Mouse (Mus musculus) MEL (cell line): ENCODE data around the gene Tmem230. TPM values are rescaled to one million over a fixed set of nuclear protein-coding genes. Genes with fewer than 3 reads are reported as not detected.

ENCODE experiments used
- DNase-seq: peaks from one replicate; pipeline ENCODE4 v3.0.0; 2011; ENCODE audit warnings: low read depth, low spot score
- H3K27ac ChIP-seq: 2 replicates; pipeline ENCODE4 v1.5.1; 2012; ENCODE audit warnings: low read depth, mild to moderate bottlenecking, control low read depth, low read length, moderate library complexity; ENCODE audit not compliant: control insufficient read depth
- H3K27me3 ChIP-seq, 2 experiments: fragments of 150-350 bp in 1 of 2; sonication (generic) in 1 of 2; 2 replicates each; pipeline ENCODE4 v1.6.1; 2012; ENCODE audit warnings: low read length in 2 of 2, mild to moderate bottlenecking in 2 of 2, improper control_type of control experiment in 1 of 2, moderate library complexity in 1 of 2; ENCODE audit not compliant: insufficient read depth in 2 of 2, control insufficient read depth in 1 of 2
- H3K36me3 ChIP-seq, 2 experiments: 2 replicates each; pipeline ENCODE4 v1.6.1; 2012 to 2014; ENCODE audit warnings: low read length in 2 of 2, improper control_type of control experiment in 1 of 2, inconsistent platforms in 1 of 2, mild to moderate bottlenecking in 1 of 2; ENCODE audit not compliant: insufficient read depth in 2 of 2, control insufficient read depth in 1 of 2
- H3K4me1 ChIP-seq, 2 experiments: fragments of 150-350 bp in 1 of 2; sonication (generic) in 1 of 2; 2 replicates each; pipeline ENCODE4 v1.6.1; 2012; ENCODE audit warnings: low read length in 2 of 2, improper control_type of control experiment in 1 of 2, mild to moderate bottlenecking in 1 of 2; ENCODE audit not compliant: insufficient read depth in 2 of 2, control insufficient read depth in 1 of 2
- H3K4me3 ChIP-seq, 2 experiments: fragments of 150-350 bp in 1 of 2; sonication (generic) in 1 of 2; 2 replicates each; pipeline ENCODE4 v1.5.1; 2012; ENCODE audit warnings: low read depth in 2 of 2, low read length in 2 of 2, mild to moderate bottlenecking in 2 of 2, moderate library complexity in 2 of 2, control low read depth in 1 of 2, improper control_type of control experiment in 1 of 2; ENCODE audit not compliant: control insufficient read depth in 1 of 2, insufficient read depth in 1 of 2
- H3K79me2 ChIP-seq: 2 replicates; pipeline ENCODE4 v1.6.1; 2012; ENCODE audit warnings: mild to moderate bottlenecking, low read length, moderate library complexity; ENCODE audit not compliant: control insufficient read depth, poor library complexity, insufficient read depth
- H3K9ac ChIP-seq: 2 replicates; pipeline ENCODE4 v1.6.1; 2012; ENCODE audit warnings: low read depth, mild to moderate bottlenecking, control low read depth, low read length, moderate library complexity; ENCODE audit not compliant: control insufficient read depth, poor library complexity, severe bottlenecking
- H3K9me3 ChIP-seq: fragments of 150-350 bp; sonication (generic); replicated peaks from 2 replicates; pipeline ENCODE4 v1.6.1; 2012; ENCODE audit warnings: mild to moderate bottlenecking, low read length, improper control_type of control experiment, moderate library complexity; ENCODE audit not compliant: insufficient read depth
- CHD2 ChIP-seq: IDR thresholded peaks from 2 replicates; pipeline ENCODE4 v1.6.1; 2011; ENCODE audit warnings: low read length, improper control_type of control experiment
- E2F4 ChIP-seq: IDR thresholded peaks from 2 replicates; pipeline ENCODE4 v1.6.1; 2011; ENCODE audit warnings: low read depth, low read length, improper control_type of control experiment, borderline replicate concordance
- ELF1 ChIP-seq: IDR thresholded peaks from 2 replicates; pipeline ENCODE4 v1.6.1; 2014; ENCODE audit warnings: low read depth, mild to moderate bottlenecking, inconsistent platforms, low read length, improper control_type of control experiment, moderate library complexity
- EP300 ChIP-seq, 2 experiments: IDR thresholded peaks; 2 replicates each; pipeline ENCODE4 v1.6.1; 2011; ENCODE audit warnings: improper control_type of control experiment in 2 of 2, low read length in 2 of 2, low read depth in 1 of 2, mild to moderate bottlenecking in 1 of 2
- JUND ChIP-seq: IDR thresholded peaks from 2 replicates; pipeline ENCODE4 v1.6.1; 2011; ENCODE audit warnings: low read depth, mild to moderate bottlenecking, improper control_type of control experiment, low read length
- MAFK ChIP-seq: IDR thresholded peaks from 2 replicates; pipeline ENCODE4 v1.6.1; 2011; ENCODE audit warnings: low read depth, mild to moderate bottlenecking, low read length, improper control_type of control experiment, borderline replicate concordance
- MAZ ChIP-seq: IDR thresholded peaks from 2 replicates; pipeline ENCODE4 v1.6.1; 2012; ENCODE audit warnings: low read depth, mild to moderate bottlenecking, inconsistent platforms, low read length, improper control_type of control experiment
- MXI1 ChIP-seq: IDR thresholded peaks from 2 replicates; pipeline ENCODE4 v1.6.1; 2011; ENCODE audit warnings: mild to moderate bottlenecking, low read depth, low read length, improper control_type of control experiment
- MYC ChIP-seq: IDR thresholded peaks from 2 replicates; pipeline ENCODE4 v1.6.1; 2011; ENCODE audit warnings: low read depth, mild to moderate bottlenecking, low read length, improper control_type of control experiment, moderate library complexity
- NELFE ChIP-seq: IDR thresholded peaks from 2 replicates; pipeline ENCODE4 v1.6.1; 2011; ENCODE audit warnings: low read depth, low read length, improper control_type of control experiment
- NRF1 ChIP-seq: IDR thresholded peaks from 2 replicates; pipeline ENCODE4 v1.6.1; 2014; ENCODE audit warnings: low read depth, mild to moderate bottlenecking, inconsistent platforms, low read length, improper control_type of control experiment, moderate library complexity; ENCODE audit not compliant: poor library complexity, insufficient read depth, severe bottlenecking
- POLR2AphosphoS5 ChIP-seq: IDR thresholded peaks from 2 replicates; pipeline ENCODE4 v1.6.1; 2012; ENCODE audit warnings: low read depth, borderline replicate concordance, mild to moderate bottlenecking, inconsistent platforms, low read length, moderate library complexity, mixed read lengths
- RAD21 ChIP-seq: IDR thresholded peaks from 2 replicates; pipeline ENCODE4 v1.6.1; 2011; ENCODE audit warnings: mild to moderate bottlenecking, low read depth, low read length, improper control_type of control experiment
- RCOR1 ChIP-seq: IDR thresholded peaks from 2 replicates; pipeline ENCODE4 v1.6.1; 2012; ENCODE audit warnings: low read depth, mild to moderate bottlenecking, inconsistent platforms, low read length, improper control_type of control experiment
- SIN3A ChIP-seq: IDR thresholded peaks from 2 replicates; pipeline ENCODE4 v1.6.1; 2012; ENCODE audit warnings: low read length, improper control_type of control experiment, inconsistent platforms
- SMC3 ChIP-seq: IDR thresholded peaks from 2 replicates; pipeline ENCODE4 v1.6.1; 2011; ENCODE audit warnings: low read depth, low read length, improper control_type of control experiment
- TAL1 ChIP-seq: IDR thresholded peaks from 2 replicates; pipeline ENCODE4 v1.6.1; 2012; ENCODE audit warnings: mild to moderate bottlenecking, inconsistent platforms, low read length, moderate library complexity, mixed read lengths
- TCF12 ChIP-seq: IDR thresholded peaks from 2 replicates; pipeline ENCODE4 v1.6.1; 2014; ENCODE audit warnings: low read depth, mild to moderate bottlenecking, inconsistent platforms, low read length, improper control_type of control experiment, moderate library complexity
- UBTF ChIP-seq: IDR thresholded peaks from 2 replicates; pipeline ENCODE4 v1.6.1; 2012; ENCODE audit warnings: low read depth, mild to moderate bottlenecking, inconsistent platforms, low read length, improper control_type of control experiment, moderate library complexity, borderline replicate concordance; ENCODE audit not compliant: insufficient read depth
- USF2 ChIP-seq, 2 experiments: IDR thresholded peaks; 2 replicates each; pipeline ENCODE4 v1.6.1; 2011 to 2012; ENCODE audit warnings: improper control_type of control experiment in 2 of 2, low read length in 2 of 2, borderline replicate concordance in 1 of 2, inconsistent platforms in 1 of 2, low read depth in 1 of 2, mild to moderate bottlenecking in 1 of 2; ENCODE audit not compliant: insufficient read depth in 1 of 2
- ZC3H11A ChIP-seq: IDR thresholded peaks from 2 replicates; pipeline ENCODE4 v1.6.1; 2012; ENCODE audit warnings: low read depth, mild to moderate bottlenecking, inconsistent platforms, low read length, improper control_type of control experiment
- ZKSCAN1 ChIP-seq: IDR thresholded peaks from 2 replicates; pipeline ENCODE4 v1.6.1; 2012; ENCODE audit warnings: low read depth, mild to moderate bottlenecking, inconsistent platforms, low read length, improper control_type of control experiment, moderate library complexity
- ZMIZ1 ChIP-seq: IDR thresholded peaks from 2 replicates; pipeline ENCODE4 v1.6.1; 2012; ENCODE audit warnings: low read depth, mild to moderate bottlenecking, inconsistent platforms, low read length, improper control_type of control experiment, moderate library complexity
- ZNF384 ChIP-seq: IDR thresholded peaks from 2 replicates; pipeline ENCODE4 v1.6.1; 2012; ENCODE audit warnings: low read depth, mild to moderate bottlenecking, inconsistent platforms, low read length, improper control_type of control experiment
- polyA plus RNA-seq, 2 experiments: library from polyadenylated mRNA; stranded (reverse) in 1 of 2; unstranded in 1 of 2; fragments of >175 nt in 1 of 2; fragments of >200 nt in 1 of 2; gene quantifications; 2 replicates each; pipeline versions ENCODE4 v1.2.1 to v1.2.4; 2012; ENCODE audit warnings: low replicate concordance in 2 of 2, low read depth in 1 of 2; ENCODE audit not compliant: insufficient read length in 2 of 2, insufficient read depth in 1 of 2, missing spikeins in 1 of 2
- total RNA-seq: library from RNA; depleted of rRNA; stranded (reverse); fragments of 300-350 nt; gene quantifications from 2 replicates; pipeline ENCODE4 v1.2.3, GENCODE M21; 2012

Tmem230 gene
- total and polyA plus RNA-seq, 3 experiments, result 9.1 to 21.5 TPM; not detected in 1

DNA sequence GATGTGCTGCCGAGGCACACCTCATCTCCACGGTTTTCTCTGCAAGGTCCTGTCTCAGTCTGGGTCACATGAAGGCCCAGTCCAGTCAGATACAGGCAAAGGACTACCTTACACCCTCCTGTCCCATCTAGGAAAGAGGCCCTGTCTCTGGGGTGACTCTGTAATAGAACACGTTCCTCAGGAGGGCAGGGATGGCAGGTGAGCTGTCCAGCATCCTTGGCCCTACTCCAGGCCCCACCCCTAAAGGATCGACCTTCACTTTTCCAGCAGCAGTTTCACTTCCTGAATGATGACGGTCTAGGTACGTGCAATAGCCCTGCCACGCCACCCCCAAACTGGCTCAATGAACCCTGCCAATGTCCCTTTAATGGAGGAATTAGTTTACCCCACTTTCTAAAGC lies 11.6 kb downstream of the Tmem230 start:
- no peaks in the 10 kb centered on the region for H3K9me3 ChIP-seq
- no peak for TF ChIP-seq ELF1
- no peak for TF ChIP-seq MXI1
- no peak for TF ChIP-seq ZMIZ1
- no peak for TF ChIP-seq MYC
- no peak for TF ChIP-seq EP300 (IDR thresholded peaks at IDR 0.05; ENCODE audit: low read depth in 1 of 2, low read length in 2 of 2)
- no peak for TF ChIP-seq USF2 (IDR thresholded peaks at IDR 0.05; ENCODE audit: borderline replicate concordance in 1 of 2, insufficient read depth in 1 of 2, low read depth in 1 of 2, low read length in 2 of 2)
- no peak for TF ChIP-seq E2F4
- TF ChIP-seq MAZ, result no peak
- TF ChIP-seq NELFE, result no peak
- no peak for TF ChIP-seq POLR2AphosphoS5
- no peak for TF ChIP-seq UBTF
- TF ChIP-seq ZKSCAN1, result no peak
- TF ChIP-seq MAFK, result no peak
- no peak for TF ChIP-seq RCOR1
- no peak for TF ChIP-seq JUND
- TF ChIP-seq ZNF384, result no peak
- TF ChIP-seq TCF12, result no peak
- TF ChIP-seq, all 39 proteins: peak for 0
- no peak for DNase-seq
- peaks cover 0 to 4% of the 10 kb centered on the region in 2 experiments; a peak in 2 of 4 replicates for H3K36me3 ChIP-seq
- H3K4me1 ChIP-seq, result no peaks in the 10 kb centered on the region
- no peaks in the 10 kb centered on the region for H3K27me3 ChIP-seq
- no peak overlapping the region for H3K9ac ChIP-seq
- no peak overlapping the region for H3K4me3 ChIP-seq
- no peaks in the 10 kb centered on the region for H3K79me2 ChIP-seq
- no peak overlapping the region for H3K27ac ChIP-seq

DNA sequence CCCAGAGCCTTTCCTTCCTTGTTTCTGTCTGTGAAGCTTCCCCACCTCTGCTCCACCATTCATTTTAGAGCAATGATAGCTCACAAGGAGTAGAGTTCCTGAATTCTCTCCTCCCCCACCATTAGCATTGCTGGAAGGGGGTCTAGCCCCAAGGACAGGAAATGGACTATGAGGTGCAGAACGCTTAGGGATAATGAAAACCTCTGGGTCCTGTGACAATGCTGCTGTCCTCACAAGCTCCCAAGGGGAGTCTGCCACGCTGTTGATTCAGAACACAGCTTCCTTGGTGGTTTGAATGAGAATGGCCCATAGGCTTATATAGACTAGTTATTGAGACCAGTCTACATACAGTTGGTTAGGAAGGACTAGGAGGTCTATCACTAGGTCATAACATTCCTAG lies 12.3 kb downstream of the Tmem230 start:
- no peak overlapping the region for H3K4me3 ChIP-seq
- no peak overlapping the region for H3K27ac ChIP-seq
- DNase-seq, result no peak
- H3K36me3 ChIP-seq, result no peaks in the 10 kb centered on the region
- TF ChIP-seq ZC3H11A (no peak), RAD21 (no peak), SMC3 (no peak), ZKSCAN1 (no peak), TAL1 (no peak), SIN3A (no peak), RCOR1 (no peak), E2F4 (no peak), CHD2 (no peak), NRF1 (no peak)
- no peaks in the 10 kb centered on the region for H3K79me2 ChIP-seq
- no peaks in the 10 kb centered on the region for H3K4me1 ChIP-seq
- H3K27me3 ChIP-seq, result no peaks in the 10 kb centered on the region
- H3K9ac ChIP-seq, result no peak overlapping the region
- H3K9me3 ChIP-seq, result no peaks in the 10 kb centered on the region
